Mouse (Mus musculus) left cerebral cortex, adult 2 months (tissue): ENCODE results near the gene Eml6. TPM values are rescaled to one million over a fixed set of nuclear protein-coding genes. Genes with fewer than 3 reads are reported as not detected.

Experiments
- DNase-seq, 2 experiments: peaks; one replicate each; pipeline ENCODE4 v3.0.0; 2021 to 2022; ENCODE audit warnings: low spot score in 2 of 2, mixed read lengths in 1 of 2; ENCODE audit errors: extremely low spot score in 1 of 2
- H3K27ac ChIP-seq: fragments of 200-600 bp; 2 replicates; pipeline ENCODE4 v1.8.1; 2022
- H3K4me3 ChIP-seq: fragments of 200-600 bp; 2 replicates; pipeline ENCODE4 v1.8.1; 2022
- CTCF ChIP-seq: fragments of 200-600 bp; IDR thresholded peaks from 2 replicates; pipeline ENCODE4 v1.8.1; 2022; ENCODE audit warnings: antibody characterized with exemption, mild to moderate bottlenecking, moderate library complexity
- intact Hi-C: fragments of 180-260 bp; cut with DNase I; formaldehyde crosslinking; loops from one replicate; pipeline ENCODE4 v1.15.1; 2025
- total RNA-seq, 2 experiments: library from RNA; stranded (reverse); gene quantifications; 2 replicates each; pipeline ENCODE4 v1.2.3; 2021

Eml6 gene
- total RNA-seq, 2 experiments from 2014 or later, result 19.7 to 24.0 TPM

DNA sequence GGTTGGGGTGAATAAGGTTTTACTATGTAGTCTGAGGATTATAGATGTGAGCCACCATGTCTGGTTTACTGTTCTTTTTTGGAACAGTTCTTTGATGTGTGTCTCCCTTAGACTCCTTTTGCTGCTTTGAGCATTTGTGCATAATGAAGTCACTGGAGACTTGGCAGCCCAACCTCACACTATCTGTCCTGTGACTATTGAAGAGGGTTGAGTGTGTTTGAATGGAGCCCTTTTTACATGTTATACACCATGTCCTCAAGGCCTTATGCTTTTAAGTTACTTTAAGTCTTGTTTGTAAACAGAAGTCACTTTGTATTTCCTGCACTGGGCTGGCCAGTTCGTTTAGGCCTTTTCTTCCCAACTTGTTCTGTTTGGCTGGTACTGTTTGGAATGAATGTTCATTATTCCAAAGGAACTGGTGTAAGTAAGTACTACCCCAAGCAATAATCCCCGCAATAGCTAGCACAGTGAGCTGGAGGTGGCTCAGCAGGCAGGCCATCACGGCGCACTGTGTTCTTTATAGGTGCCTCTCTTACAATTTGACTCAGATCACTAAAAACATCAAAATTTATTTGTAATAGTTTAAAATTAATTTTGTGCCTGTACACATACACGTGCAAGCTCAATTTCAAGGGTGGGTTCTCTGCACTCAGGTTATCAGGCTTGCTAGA lies 280.9 kb downstream of the Eml6 start:
- no peak for TF ChIP-seq CTCF
- H3K27ac ChIP-seq, result peak overlapping the region; percentile 11; the same call in 1 of the 2 replicates
- H3K4me3 ChIP-seq, result no peak overlapping the region
- intact Hi-C loops, result loop anchor here (5.0 kb wide), 1 partner anchor 52 kb away; no protein-coding TSS in a partner anchor
- no peak for DNase-seq

- Histone ChIP-seq H3K4me3 (no peak overlapping the region), H3K27ac (no peak overlapping the region)
- no peak for DNase-seq
- TF ChIP-seq CTCF, result no peak
- intact Hi-C loops, result no loop called here
Observed at GRCm38 (mm10) chr11:29739752-29740151, 286.1 kb downstream of the Eml6 start.

DNA sequence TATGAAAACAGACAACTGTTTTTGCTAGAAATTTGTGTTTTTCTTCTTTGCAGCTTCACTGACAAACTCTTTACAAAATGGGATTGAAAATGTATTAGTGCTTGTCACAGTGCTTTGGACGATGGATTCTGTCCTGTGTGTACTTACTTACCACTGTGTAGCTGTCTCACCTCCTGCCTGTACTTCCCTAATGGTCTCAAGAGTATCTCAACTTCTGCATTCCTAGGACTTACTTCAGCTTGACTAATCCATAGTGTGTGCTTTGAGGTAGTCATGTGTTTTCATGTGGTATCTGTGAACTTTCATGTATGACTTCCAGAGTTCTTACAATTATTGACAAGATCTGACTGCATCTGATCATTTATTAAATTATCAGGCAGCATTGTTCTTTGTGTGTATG lies 297.9 kb downstream of the Eml6 start:
- Histone ChIP-seq H3K4me3 (no peak overlapping the region), H3K27ac (no peak overlapping the region)
- TF ChIP-seq CTCF, result no peak
- intact Hi-C loops, result no loop called here
- no peak for DNase-seq

DNA sequence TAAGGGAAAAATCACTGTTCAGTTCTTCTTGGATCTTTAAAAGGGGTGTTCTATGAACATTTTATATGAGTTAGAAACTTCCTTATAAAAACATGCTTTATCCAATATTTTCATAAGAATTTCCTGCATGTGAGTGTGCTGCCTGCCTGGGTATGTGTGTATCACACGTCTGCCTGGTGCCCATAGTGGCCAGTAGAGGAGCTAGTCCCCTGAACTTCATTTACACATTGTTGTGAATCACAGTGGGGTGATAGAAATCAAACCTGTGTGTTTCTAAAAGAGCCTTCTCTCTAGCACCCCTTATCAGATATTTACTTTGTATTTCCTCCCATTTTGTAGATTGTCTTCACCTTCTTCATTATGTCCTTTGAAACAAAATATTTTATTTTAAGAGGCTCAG lies 300.2 kb downstream of the Eml6 start:
- DNase-seq, result no peak
- peak overlapping the region; percentile 45 for H3K27ac ChIP-seq
- H3K4me3 ChIP-seq, result no peak overlapping the region
- intact Hi-C loops, result loop anchor here (2.0 kb wide), 1 partner anchor 41 kb away; no protein-coding TSS in a partner anchor
- TF ChIP-seq CTCF, result peak; percentile 29

DNA sequence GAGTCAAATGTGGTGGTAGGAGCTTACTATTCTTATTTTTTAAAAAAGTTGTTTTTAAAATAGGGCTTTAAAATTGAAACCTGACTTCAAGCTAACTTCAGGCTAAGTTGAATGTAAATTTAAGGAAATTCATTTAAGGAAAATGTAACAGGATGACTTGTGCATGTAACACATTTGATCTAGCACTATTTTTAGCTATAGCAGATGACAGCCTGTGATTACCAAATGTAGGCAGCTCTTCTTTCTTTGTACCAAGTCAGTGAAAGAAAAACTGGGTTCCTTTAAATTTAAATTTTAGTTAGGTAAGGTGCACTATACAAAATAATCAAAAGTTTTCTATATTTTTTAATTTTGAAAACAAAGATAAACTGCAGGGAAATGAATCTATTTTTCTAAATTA lies 300.7 kb downstream of the Eml6 start:
- intact Hi-C loops, result loop anchor here (2.0 kb wide), 1 partner anchor 42 kb away; no protein-coding TSS in a partner anchor
- TF ChIP-seq CTCF, result no peak
- peak overlapping the region; percentile 45; the same call in 1 of the 2 replicates for H3K27ac ChIP-seq
- no peak for DNase-seq
- H3K4me3 ChIP-seq, result no peak overlapping the region

- no peak; the same call in 1 of the 2 replicates for TF ChIP-seq CTCF
- intact Hi-C loops, result loop anchor here (2.0 to 5.0 kb wide), 2 partner anchors 43 to 63 kb away; no protein-coding TSS in a partner anchor
- Histone ChIP-seq H3K27ac (no peak overlapping the region), H3K4me3 (no peak overlapping the region)
- DNase-seq, result no peak
Observed at GRCm38 (mm10) chr11:29724213-29724612, 301.6 kb downstream of the Eml6 start.

- no peak for TF ChIP-seq CTCF
- intact Hi-C loops, result loop anchor here (5.0 kb wide), 1 partner anchor 388 kb away; no protein-coding TSS in a partner anchor
- H3K4me3 ChIP-seq, result peak overlapping the region; percentile 48
- H3K27ac ChIP-seq, result peak overlapping the region; percentile 88
- no peak for DNase-seq
Observed at GRCm38 (mm10) chr11:29719597-29719996, 306.2 kb downstream of the Eml6 start.

DNA sequence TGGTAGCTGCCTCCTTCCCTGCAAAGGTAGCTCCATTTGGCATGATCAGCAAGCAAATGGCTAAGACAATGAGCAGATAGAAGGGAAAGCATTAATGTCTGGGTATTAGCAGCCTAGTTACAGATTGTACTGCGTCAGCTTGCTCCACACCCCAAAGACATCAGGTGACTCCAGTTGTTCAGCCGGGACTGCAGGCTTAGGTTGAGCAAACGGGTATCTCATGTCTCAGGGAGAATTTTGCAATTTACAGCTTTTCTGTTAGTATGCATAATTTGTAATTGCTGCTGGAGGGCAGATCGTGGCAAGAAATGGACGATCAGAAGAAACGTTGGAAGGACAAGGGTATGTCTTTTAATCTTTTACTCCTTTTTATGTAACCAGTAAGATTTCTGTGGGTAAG lies 307.3 kb downstream of the Eml6 start:
- intact Hi-C loops, result loop anchor here (5.0 kb wide), 1 partner anchor 389 kb away; no protein-coding TSS in a partner anchor
- TF ChIP-seq CTCF, result no peak
- DNase-seq, result peak in 1 of 2 experiments; percentile 43
- Histone ChIP-seq H3K27ac (peak overlapping the region; percentile 88), H3K4me3 (peak overlapping the region; percentile 48)

GRCm38 (mm10) chr11:29715499-29715898 lies 310.3 kb downstream of the Eml6 start:
- Histone ChIP-seq H3K27ac (no peak overlapping the region), H3K4me3 (no peak overlapping the region)
- peak; percentile 61 for TF ChIP-seq CTCF
- intact Hi-C loops, result loop anchor here (5.0 kb wide), 1 partner anchor 392 kb away; no protein-coding TSS in a partner anchor
- no peak for DNase-seq

- no peak for DNase-seq
- Histone ChIP-seq H3K27ac (no peak overlapping the region), H3K4me3 (no peak overlapping the region)
- intact Hi-C loops, result loop anchor here (5.0 kb wide), 1 partner anchor 393 kb away; no protein-coding TSS in a partner anchor
- TF ChIP-seq CTCF, result peak; percentile 64
Observed at GRCm38 (mm10) chr11:29714789-29715188, 311.0 kb downstream of the Eml6 start.

DNA sequence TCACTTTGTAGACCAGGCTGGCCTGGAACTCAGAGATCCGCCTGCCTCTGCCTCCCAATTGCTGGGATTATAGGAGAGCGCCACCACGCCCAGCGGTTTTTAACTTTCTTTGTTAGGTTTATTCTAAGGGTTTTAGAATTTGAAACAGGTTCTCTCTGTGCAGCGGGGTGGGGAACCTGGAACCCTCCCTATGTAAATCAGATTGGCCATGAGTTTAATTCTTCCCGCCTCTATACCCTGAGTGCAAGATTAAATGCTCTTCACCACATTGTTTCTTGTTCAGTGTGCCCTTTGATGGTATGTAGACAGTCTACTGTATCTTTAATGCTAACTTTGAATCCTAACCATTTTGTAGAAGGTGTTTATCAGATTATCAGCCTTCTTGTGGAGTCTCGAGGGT lies 311.7 kb downstream of the Eml6 start:
- Histone ChIP-seq H3K27ac (no peak overlapping the region), H3K4me3 (no peak overlapping the region)
- intact Hi-C loops, result no loop called here
- no peak for DNase-seq
- TF ChIP-seq CTCF, result no peak

DNA sequence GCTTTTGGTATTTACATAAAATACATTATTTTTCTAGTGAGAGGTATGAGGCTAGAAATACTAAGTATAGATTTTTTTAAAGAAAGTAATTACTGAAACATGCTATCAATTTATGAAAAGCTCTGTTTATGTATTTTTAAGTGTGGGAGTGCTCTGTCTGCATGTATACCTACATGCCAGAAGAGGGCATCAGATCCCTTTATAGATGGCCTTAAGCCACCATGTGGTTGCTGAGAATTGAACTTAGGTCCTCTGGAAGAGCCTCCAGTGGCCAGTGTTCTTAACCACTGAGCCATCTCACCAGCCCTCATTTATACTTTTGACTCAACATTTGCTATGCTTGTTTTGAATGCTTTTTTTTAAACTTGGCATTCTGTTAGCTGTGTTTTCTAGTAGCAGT lies 316.3 kb downstream of the Eml6 start:
- Histone ChIP-seq H3K4me3 (no peak overlapping the region), H3K27ac (no peak overlapping the region)
- intact Hi-C loops, result no loop called here
- no peak for DNase-seq
- TF ChIP-seq CTCF, result peak; percentile 49
